Mouse (Mus musculus): Measurements from ENCODE around the gene 1700029F12Rik. TPM values are rescaled to one million over a fixed set of nuclear protein-coding genes. Genes with fewer than 3 reads are reported as not detected.
A peak's percentile ranks its signal among the peaks of the same experiment; 100 is the strongest.

Gene 1700029F12Rik
- total RNA-seq, 2 experiments from 2014 or later = not detected

DNA sequence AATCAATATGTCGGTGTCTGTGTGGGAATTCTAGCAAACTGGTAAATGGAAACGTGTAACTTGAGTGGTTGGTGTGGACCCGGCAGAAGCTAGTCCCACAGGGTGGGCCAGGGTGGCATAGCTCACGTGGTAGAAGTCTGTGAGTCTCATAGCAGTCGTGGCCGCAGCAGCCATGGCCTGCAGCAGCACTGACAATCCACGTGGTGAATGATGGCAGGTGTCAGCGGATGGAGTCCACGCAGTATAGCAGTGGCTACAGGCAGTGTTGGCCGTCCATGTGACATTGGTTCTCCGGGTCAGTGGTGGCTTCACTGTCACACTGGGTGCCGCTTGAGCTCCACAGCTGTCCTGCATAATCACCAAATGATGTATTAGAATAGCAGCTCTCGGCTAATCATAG, 4.1 kb downstream of the 1700029F12Rik start:
- DNase-seq (ENCODE audit: low spot score in 2 of 2) = no peak

DNA sequence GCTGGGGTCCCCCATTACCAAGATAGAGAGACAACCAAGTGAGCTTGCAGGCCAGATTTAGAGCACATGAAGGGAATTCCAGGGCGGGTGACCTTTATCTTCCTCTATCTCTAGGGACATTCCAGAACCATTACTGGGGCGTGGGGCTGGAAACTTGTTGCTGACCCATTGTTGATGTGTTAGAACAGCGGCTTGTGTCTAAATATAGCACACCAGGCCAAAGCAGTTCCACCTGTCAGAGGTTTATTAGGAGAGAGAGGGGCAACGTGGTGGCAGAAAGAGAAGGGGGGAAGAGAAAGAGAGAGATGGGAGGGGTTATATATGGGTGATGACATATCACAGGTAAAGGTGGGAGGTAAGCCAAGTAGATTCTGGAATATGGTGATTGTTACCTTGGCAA, 12.3 kb downstream of the 1700029F12Rik start:
- DNase-seq (ENCODE audit: low spot score in 2 of 2) = no peak

DNA sequence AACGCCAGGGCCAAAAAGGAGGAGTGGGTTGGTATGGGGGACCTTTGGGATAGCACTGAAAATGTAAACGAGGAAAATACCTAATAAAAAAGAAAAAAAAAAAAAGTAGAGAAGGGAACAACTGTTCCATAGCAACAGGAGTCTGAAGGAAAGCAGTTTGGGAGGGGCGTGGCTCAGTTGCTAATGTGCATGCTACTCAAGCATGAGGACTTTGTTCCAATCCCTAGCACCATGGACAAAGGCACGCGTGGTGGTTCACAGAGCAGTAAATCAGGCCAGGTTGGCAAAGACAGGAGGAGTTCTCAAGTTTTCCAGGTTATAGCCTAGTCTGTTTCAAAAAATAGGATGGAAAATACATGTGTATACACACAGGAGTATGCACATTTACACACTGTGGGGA, 14.0 kb downstream of the 1700029F12Rik start:
- no peak for DNase-seq (ENCODE audit: low spot score in 2 of 2)

DNA sequence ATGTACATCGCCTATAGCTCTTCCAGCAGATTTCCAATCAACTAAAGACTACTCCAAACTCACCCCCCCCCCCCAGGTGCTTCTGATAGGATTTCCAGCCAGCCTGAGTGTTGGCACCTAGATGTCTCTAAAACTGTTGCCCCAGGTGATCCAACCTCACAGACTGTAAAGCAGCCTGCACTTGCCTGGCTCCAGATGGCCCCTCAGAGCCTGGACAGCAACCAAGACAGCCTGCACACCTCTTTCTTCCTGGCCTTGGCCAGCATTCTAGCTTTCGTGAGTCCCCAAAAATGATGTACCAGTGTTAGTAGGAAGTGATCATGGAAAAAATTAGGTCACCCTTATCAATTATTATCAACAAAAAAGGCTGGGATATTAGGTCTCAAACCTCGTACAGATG, 16.5 kb downstream of the 1700029F12Rik start:
- no peak for DNase-seq (ENCODE audit: low spot score in 2 of 2)

DNA sequence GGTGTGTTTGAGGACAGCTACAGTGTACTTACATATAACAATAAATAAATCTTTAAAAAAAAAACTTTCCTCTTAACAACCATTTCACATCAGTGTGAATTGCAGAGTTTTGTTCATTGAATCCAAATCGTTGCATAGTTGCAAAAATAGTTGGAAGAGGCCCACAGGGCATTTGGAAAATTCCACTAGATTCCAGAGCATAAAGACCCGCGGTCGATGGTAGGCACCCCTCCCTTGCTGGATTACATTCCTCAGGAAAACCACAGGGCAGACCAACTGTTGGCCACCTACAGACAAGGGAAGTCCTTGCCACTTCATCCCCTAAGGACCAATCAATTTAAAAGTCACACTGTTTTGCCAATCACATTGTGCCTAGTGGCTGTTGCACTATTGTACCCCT, 19.8 kb downstream of the 1700029F12Rik start:
- DNase-seq (ENCODE audit: low spot score in 2 of 2) = no peak

DNA sequence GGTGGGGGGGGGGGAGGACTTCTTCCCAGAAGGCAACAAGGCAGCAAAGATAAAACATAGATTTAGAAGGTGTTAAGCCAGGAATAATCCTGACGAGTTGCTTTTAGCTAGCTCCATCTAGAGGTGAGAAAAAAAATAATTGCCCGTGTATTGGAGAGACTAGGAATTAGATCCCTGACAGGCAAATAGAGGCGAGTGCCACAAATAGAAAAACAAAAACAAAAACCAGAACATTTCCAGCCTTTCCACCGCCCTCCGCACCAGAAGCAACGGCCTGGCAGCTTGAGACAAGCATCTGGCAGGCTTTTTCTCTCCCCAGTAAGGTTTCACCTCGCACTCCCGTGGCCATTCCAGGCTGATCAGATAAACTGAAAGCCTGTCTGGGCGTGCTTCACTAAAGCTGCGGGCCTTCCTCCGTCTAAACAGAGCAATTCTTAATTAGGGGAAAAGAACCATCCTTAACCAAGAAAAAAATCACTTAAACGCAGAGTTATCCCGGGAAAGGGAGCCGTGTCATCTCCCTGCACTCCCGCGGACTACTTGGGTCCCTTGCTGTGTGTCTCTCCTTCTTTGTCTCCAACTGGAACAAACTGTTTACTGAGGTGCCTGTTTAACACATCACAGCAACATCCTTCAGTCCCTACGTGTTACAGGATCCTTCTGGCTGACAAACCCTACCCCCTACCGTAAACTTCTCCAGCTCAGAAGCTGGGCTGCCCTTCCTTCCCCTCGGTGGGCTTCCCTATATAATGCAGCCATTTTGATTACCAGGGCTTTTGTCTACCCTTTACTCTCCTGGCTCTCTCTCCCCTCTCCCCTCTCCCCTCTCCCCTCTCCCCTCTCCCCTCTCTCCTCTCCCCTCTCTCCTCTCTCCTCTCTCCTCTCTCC, 25.7 kb downstream of the 1700029F12Rik start:
- peak in 1 of 2 experiments; percentile 22 for DNase-seq (ENCODE audit: low spot score in 2 of 2)

DNA sequence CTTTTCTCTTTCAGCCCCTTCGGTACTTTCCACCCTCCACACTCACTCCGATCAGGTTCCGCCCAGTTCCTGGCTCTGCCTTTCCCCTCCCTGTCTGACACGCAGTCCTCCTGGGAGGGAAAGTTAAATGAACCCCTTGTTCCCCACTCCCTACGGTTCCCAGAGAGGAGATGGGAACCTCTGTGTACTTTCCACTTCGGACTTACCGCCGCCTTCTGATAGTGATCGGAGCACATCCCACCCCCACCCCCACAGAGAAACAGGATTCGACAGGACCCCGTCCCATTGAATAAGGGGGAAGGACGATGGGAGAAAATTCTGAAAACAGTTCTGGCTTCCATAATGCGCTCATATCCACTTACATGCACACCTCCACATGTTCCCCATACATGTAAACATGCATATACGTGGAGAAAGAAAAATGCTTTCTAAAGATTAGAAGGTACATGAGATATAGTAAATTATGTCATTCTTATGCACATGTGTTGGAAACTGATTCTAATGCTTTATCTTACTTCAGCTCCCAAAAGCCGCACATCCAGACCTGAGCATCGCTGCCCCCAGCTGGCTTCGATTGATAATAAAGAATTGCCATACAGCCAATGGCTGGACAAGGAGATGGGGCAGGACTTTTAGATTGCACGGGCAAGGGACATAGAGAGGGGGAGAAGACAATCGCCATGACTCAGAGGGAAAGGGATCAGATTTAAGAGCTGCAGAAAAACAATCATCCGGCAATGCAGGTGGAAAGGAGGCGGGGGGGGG, 26.5 kb downstream of the 1700029F12Rik start:
- no peak for DNase-seq (ENCODE audit: low spot score in 2 of 2)

DNA sequence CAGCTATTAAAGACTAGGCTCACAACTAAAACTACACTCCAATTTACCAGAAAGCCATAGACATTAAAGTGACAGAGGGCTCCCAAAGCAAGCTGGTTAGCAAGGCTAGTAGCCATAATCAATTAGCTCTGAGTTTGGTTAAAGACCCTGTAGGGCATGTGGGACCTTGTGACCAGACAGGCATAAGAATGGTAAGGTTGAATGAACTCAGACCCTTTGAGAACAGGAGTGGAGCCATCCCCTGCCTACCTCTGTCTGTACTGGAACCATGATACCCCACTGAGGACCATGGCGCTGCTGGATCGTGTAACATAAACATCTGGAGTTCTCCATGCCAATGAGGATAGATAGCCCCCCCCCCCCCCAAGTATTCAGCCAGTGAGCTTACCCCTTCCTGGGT, 27.4 kb downstream of the 1700029F12Rik start:
- no peak for DNase-seq (ENCODE audit: low spot score in 2 of 2)

DNA sequence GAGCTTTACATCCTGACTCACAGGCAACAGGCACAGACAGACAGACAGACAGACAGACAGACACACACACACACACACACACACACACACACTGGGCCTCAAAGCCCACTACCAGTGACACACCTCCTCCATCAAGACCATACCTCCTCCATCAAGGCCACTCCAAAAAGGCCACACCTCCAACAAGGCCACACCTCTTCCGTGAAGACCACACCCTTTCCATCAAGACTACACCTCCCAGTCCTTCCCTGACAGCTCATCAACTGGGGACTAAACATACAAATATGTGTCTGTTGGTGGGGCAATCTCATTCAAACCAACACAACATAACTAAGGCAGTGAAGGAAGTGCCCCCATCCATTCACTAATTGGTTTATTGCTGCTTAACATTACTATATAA, 37.1 kb downstream of the 1700029F12Rik start:
- no peak for DNase-seq (ENCODE audit: low spot score in 2 of 2)

DNA sequence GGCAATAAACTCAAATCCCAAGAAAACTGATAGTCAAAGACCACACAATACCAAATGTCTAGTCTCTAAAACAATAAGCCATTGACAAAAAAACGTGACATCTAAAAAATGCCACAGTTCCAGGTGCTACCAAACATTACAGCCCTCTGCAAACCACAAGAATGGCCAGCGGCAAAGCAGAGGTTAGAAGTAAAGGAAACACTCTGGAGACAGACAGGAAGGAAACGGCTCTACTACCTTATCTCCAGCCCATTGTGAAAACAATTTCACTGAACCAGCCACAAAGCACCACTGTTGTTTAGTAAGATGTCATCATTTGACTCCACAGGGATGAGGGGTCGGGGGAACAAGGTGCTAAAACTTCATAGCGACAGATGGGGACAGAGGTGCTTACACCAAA, 38.9 kb downstream of the 1700029F12Rik start:
- DNase-seq (ENCODE audit: low spot score in 2 of 2) = no peak

DNA sequence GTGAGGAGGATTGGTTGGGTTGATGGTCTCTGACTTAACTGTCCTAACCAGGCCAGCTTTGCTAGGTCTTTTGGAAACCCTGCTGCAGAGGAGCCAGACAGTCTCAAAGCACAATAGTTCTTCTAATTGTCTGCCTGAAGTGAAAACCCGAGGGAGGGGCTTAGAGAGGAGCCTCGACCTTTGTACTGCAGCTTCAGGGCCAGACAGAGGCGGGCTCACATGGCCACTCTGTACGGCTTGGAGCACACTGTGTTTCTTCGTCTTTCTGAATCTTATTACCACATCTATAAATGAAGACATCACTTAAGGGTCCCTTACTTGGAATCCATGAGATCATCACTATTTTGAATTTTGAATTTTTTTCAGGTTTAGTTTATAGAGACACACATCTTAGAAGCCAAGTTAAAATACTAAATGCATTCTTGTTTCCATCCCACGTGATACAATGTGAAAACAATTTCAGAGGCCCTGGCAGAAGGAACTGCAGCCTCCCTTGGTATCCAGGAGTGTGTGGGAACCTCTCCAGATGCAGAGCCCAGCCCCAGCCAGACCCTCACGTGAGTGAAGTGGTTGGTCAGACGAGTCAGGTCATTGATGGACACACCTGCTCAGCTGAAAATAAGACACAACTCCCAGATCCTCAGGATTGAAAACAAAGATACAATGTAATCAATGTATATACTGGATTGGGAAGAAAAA, 40.7 kb downstream of the 1700029F12Rik start:
- no peak for DNase-seq (ENCODE audit: low spot score in 2 of 2)

DNA sequence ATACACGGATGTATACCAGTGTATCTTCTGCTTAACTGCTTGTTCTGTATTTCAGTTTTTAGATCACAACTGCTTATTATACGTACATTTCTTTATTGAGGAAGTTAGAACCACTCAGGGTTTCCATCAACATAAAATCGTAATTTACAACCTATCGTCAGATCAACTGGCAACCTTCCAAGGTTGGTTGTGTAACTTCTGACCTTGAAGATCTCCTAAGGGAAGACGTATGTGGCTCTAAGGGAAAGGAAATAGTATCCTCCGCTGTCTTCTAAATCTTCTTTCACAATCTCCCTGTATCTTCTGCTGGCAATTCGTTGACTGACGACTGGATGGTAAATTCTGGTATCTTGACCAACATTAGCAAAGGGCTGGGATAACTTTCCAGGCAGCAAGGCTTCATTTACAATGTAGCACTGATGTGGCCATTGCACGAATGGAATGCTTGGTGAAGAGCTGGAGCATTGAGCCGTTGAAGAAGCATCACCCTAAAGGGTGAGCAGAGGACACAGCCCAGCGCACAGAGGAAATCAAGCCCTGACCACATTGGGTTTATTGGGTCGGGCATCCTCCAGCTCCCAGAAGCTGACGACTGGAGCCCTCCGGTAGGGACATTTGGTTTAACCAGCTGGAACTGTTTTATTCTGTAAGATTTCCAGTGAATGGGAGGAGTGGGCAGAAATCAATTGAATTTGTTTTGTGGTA, 43.4 kb downstream of the 1700029F12Rik start:
- no peak for DNase-seq (ENCODE audit: low spot score in 2 of 2)

DNA sequence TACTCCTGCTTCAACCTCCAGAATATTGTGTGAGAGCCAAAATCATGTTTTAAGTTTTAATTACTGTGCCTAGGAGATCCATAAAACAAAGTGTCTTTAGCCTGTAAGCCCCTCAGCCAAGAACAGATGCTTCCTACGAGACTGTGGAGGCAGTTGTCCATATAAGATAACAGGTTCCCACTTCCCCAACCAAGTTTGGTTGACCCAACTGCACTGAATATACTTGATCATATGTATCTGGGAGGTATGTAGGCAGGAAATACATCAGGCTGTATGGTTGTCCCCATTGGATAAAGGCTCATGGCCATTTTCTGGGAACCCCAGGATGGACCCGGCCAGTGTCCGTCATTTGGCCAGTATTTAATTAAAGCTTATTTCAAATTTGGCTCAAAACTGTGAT, 44.1 kb downstream of the 1700029F12Rik start:
- DNase-seq (ENCODE audit: low spot score in 2 of 2) = no peak

DNA sequence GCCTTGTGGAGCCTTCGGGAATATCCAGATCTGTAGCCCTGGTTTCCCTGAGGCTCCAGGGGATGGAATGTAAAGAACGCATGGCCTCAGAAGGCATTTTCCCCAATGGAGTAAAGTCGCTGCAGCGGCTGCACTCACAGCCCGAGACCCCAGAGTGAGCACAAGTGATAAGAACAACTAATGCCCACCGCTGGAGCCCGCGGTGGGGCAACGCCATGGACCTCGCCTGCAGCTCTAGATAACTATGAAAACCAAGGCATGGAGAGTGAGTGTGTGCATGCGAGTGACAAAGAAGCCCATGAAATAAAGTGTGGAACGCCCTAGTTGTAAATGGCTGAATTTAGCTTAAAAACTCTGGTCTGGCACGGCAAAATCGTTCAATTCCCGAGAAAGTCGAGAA, 45.0 kb downstream of the 1700029F12Rik start:
- DNase-seq (ENCODE audit: low spot score in 2 of 2) = no peak

DNA sequence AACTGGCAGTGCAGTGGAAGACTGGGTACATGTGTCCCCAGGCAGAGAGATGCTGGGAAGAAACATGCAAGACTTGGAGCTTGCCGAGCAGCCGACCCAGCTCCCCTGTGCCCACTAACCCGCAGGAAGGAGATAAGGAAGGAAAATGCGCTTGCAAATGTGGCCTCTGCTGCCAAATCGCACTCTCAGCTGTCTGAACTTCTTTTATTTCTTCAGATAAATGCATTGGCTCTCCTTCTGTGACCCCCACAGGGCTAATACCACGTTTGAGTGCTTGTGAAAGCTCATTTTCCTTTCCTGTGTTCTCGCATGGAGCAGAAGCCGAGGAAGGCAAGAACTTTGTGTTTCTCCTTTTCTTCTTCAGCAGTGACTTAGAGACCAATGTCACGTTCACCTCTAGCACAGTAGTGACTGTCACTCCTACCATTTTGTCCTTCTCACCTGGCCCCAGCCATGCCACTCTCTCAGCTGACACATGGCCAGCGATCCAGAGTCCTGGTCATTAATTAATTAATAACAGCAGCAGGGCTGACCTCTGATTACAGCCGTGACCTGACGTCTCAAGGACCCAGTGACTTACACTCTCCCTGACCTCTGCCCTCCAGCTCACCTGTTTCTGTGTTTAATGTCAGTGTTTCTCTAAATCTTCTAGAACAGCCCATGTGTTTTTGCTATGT, 48.4 kb downstream of the 1700029F12Rik start:
- DNase-seq (ENCODE audit: low spot score in 2 of 2) = no peak

DNA sequence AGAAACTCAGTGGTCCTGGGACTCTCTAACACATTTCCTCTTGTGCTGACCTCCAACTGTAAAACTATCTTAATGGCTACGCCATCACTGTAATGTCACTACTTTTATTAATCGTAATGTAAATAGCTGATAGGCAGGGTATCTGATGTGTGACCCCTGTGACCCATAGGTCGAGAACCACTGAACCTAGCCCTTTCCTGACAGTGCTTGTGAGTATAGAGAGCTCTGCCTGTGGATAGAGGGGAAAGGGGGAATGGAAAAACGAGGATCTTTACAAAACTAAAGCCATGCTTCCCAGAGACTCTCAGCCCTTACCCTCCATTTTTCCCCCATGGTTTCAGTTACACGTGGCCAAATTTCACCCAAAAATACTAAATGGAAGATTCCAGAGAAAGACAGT, 49.5 kb downstream of the 1700029F12Rik start:
- no peak for DNase-seq (ENCODE audit: low spot score in 2 of 2)

DNA sequence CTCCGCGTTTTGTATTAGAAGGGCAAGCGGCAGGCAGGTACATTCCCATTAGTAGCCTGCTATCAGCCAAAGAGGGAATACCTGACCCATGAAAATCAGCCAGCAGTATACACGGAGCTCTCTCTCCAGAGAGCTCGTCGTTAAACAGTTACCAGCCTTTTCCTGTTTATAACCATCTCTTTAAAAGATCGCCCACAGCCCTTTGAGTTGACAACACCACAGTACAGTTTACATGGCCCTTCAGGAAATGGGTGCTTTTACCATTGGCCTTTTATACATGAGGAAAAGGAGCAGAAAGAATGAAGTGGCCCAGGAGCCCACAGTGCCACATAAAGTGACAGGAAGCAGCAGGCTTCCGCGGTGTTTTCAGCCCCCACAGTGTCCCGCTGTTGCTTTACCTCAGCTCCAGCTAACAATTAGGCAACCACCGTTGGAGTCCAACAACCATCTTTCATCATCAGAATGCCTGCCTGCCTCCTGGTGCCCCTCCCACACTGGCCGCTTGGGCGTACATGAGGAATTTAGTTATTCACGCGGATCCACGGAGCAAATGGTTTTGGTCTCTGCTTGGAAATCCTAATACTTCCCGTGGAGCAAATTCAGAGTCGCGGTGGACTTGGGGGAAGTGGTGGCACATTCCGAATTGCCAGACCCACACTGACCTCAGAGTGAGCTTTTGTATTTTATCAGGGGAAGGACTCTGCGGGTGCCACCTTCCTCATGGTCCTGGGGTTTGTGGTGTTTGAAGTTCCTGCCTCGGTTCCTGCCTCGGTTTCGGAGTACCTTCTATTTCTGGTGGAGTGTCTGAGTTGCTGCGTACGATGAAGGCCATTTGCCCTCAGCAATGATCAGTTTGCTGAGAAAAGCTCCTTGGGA, 50.7 kb downstream of the 1700029F12Rik start:
- no peak for DNase-seq (ENCODE audit: low spot score in 2 of 2)

DNA sequence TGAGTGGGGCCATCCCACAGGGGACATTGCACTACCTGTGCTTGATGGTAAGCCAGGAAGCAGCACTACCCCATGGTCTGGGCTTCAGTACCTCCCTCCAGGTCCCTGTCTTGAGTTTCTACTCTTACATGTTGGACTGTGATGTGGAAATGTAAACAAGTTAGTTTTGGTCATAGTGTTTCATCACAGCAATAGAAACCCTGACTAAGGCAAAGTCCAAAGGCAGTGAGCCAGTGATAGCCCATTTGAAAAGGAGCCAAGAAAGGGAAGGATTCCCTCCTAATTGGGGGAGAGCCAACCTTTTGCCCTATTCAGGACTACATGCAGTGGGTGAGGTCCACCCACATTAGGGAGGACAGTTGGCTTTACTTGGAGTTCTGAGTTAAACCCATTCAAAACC, 53.6 kb downstream of the 1700029F12Rik start:
- DNase-seq (ENCODE audit: low spot score in 2 of 2) = no peak

DNA sequence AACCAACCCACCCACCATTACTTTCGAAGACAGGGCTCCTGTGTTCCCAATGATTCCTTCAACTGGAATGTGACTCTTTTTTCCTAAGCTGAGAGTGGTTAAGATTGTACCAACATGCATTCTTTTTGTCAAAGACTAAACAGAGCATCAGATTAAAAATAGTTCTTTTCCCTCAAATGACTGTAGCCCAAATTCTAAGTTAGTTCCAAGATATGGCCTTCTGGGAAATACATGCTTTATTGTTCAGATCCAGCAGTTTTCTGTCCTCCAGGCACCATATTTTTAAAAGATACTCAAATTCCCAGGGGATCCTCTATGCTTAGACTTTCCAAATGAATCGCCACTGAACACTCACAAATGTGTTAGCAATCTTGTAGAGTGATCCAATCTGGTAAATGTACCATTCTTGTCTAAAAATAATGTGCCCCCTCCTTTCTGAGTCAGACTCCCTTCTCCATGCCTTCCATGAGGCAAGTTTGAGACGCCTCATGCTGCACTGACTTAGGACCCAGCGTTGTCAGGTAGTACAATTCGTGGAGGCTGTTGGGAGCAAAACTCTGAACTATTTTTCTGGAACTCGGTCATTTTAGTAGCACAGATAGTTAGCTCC, 57.1 kb downstream of the 1700029F12Rik start:
- no peak for DNase-seq (ENCODE audit: low spot score in 2 of 2)

Data from gastrocnemius, postnatal 4 days (tissue).